Mouse (Mus musculus): ENCODE data around the gene Skiv2l. TPM values are rescaled to one million over a fixed set of nuclear protein-coding genes. Genes with fewer than 3 reads are reported as not detected.

The Skiv2l gene
- 102 to 123 TPM (median 110 TPM) in 4 replicates for total RNA-seq (2023; ENCODE audit: inconsistent age)

DNA sequence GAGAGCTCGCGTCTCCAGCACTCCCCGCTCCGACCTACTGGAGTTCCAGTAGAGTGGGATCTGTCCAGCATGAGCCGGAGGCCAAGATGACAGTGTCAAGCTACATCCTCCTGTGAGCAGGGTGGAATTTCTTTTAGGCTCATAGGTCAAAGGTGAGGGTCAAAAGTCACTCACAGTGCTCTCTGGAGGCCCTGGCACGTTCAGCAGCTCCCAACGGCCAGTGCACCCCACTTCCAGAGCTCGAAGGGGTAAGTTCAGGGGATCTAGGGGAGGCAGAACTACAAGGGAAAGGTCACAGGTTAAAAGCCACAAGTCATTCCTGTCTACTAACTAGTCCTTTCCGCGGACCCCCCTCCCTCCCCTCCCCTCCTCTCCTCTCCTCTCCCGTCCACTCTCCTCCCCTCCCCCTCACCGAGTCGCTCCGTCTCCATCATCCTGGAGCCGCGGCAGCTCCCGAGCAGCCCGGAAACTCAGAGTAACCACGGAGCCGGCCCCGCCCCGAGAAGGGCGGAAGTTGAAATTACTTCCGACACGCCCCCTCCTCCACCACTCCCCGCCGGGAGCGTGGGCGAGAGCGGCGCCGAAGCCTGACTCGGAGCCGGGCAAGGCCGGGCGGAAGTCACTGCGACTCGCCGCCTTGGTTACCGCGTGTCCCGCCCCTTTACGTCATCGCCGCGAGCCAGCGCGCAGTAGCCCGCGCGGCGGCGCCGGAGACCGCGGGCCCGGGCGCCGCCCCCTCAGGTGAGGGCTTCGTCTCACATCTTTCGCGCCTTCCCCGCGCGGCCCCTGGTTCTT, at the start of gene Skiv2l, which contains the start of gene Nelfe:
Skiv2l (minus strand) TSS at position 489 of the 795 bp plus-strand sequence.
Nelfe (plus strand) TSS at position 670 of the 795 bp plus-strand sequence.

DNA sequence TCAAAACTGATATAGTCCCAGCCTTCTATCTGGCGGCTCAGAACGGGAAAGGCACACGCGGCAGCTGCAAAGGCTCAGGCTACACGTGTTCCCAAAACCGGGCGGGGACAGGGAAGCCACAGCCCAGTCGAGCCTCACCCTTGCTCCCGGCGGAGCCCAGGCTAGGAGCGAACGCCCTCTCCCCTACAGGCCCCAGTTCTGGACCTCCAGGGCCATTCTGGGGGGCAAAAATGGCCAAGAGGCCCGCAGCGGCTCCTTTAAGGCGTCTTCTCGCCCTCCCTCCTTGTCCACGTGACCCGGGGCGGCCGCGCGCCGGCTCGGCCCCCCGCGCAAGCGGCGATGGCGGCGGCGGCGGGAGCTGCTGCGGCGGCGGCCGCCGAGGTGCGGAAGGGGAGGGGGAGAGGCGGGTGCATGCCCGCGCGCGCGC, 48.2 kb upstream of the Skiv2l start, which contains the start of the genes C2 and Ehmt2:
C2 (minus strand) TSS at position 106 of the 427 bp plus-strand sequence.
Ehmt2 (plus strand) TSS at position 310 of the 427 bp plus-strand sequence.

DNA sequence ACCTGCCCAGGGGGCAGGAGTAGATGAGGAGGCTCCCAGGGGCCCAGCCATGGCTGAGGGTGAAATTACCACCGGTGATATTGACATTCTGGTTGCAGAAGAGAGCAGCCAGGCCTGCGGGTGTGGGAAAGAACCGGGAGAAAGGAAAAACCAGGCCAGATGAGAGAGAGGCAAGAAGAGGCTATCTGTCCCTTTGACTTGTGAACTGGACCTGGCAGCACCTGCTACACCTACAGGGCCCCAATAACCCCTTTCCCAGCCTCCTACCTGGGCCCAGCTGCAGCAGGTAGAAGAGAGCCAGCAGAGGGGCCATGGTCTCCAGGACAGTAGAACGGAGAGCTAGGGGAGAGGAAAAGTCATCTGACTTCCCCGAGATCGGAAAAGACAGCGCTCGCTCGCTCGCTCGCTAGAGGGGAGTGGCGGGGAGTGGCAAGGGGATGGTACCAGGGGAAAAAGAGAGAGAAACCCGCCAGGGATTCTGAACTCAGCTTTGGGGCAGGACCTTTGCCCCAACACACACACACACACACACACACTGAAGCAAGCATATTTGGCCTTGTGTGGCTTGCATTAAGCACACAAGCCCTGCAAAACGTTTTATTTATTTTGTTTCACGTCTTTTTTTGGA, 31.8 kb upstream of the Skiv2l start, which contains the start of gene Gm20547:
Gm20547 (minus strand) TSS at position 360 of the 628 bp plus-strand sequence.

DNA sequence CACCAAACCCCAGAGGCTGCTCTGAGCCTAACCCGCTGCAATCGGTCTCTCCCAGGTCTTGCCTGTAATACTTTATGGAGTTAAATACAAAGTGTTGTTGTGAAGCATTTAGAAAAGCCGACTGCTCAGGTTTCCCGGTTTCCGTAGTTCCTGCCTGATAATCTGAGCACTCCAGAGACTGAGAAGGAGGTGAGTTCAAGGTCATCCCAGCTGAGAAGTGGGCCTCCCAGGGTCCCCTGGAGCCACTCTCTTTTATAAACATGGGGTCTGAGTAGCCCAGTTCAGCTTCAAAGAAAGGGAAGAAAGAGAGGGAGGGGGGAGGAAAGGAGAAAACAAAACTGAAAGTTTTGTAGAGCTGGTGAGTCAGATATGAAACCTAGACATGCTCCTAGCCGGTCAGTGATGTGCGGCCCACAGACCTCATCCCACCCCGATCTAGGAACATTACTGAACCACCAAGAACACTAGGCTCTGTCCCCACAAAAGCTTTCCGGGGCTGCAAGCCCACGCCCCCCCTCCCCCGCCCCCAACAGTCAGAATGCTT, 29.4 kb upstream of the Skiv2l start, which contains the start of gene Zbtb12:
Zbtb12 (plus strand) TSS at position 148 of the 544 bp plus-strand sequence.

DNA sequence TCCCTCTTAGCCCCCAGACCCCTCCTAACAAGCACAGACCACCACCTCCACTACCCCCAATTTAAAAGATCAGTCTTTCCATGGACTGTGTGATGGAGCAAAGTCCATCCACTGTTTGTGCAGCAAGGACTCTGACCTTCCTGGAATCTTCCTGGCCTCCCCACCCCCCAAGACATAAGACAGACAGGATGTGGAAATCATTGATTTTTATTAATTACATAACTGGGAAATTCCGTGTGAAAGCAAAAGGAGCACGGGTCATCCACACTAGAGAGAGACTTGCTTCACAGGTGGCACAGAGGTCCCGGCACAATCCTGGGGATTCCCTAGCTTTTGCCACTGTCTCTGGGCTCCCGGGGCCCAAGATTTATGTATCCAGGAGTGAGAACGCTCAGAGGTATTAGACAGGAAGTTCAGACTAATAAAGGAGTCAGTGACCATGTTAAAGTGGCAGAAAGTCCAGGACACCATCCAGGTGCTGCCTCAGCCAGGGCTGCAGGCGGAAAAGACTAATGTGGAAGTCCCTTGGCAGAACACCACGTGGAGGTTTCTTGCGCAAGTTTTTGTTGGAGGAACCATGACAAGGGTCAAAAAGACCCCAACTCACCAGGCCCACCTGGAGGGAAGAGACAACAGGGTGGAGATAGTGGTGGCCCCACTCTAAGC, 12.5 kb upstream of the Skiv2l start, which contains the start of gene Cfb:
Cfb (minus strand) TSS at position 103 of the 666 bp plus-strand sequence.

DNA sequence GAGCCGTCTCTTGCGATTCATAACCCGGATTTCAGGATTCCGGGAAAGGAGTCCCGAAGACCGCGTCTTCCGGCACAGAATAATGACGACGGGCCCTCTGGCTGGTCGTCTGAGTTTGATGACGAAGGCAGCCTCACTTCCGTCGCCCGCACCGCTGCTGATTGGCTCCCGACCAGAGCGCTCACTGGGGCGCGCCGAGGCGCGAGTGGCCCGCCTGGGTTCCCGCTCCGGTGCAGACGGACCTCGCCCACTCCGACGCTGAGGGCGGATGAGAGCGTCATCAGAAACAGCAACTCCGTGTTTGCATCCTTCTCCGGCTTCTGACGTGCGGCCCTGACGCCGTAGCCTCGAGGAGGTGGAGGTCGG, 13.2 kb downstream of the Skiv2l start, which contains the start of the genes Stk19 and Dxo:
Stk19 (minus strand) TSS at position 90 of the 366 bp plus-strand sequence.
Dxo (plus strand) TSS at position 164 of the 366 bp plus-strand sequence.

DNA sequence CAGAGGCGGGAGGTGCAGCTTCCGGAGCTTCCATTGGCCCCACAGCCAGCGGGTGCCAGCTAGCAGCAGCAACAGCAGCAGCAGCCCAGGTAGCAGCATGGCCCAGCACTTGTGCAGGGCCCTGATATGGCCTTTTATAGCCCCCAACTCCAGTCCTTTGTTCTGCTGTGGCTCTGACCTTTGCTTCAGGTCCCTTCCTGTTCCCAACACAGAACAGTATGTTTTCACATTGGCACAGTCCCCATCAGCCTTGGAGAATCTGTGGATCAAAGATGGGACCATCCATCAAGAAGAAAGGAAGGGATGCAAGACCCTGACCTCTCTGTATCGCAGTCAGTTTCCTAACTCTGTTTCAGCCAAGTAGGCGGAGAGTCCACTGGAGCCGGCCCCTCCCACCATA, 45.7 kb downstream of the Skiv2l start, which contains the start of gene Cyp21a1:
Cyp21a1 (minus strand) TSS at position 261 of the 400 bp plus-strand sequence.

Other genes with a start within 250 kb of the Skiv2l start
- 30.2 to 36.8 TPM (median 35.2 TPM) in 4 replicates for gene Rnf5, start 246.5 kb downstream of the Skiv2l start, total RNA-seq (2023; ENCODE audit: inconsistent age)
- gene Agpat1, start 245.9 kb downstream of the Skiv2l start, total RNA-seq (2023; ENCODE audit: inconsistent age): 58.3 to 69.5 TPM (median 62.3 TPM) in 4 replicates
- gene Egfl8, start 234.2 kb downstream of the Skiv2l start, total RNA-seq (2023; ENCODE audit: inconsistent age): 0.66 to 0.67 TPM in 2 of 4 replicates, not detected in the others
- 3.3 to 5.0 TPM (median 4.2 TPM) in 4 replicates for gene Ppt2, start 221.7 kb downstream of the Skiv2l start, total RNA-seq (2023; ENCODE audit: inconsistent age)
- gene Prrt1, start 220.7 kb downstream of the Skiv2l start, total RNA-seq (2023; ENCODE audit: inconsistent age): 0.84 TPM in 1 of 4 replicates, not detected in the others
- 2.6 to 5.5 TPM (median 2.9 TPM) in 4 replicates for gene Fkbpl, start 205.4 kb downstream of the Skiv2l start, total RNA-seq (2023; ENCODE audit: inconsistent age)
- gene Atf6b, start 203.1 kb downstream of the Skiv2l start, total RNA-seq (2023; ENCODE audit: inconsistent age): 66.4 to 79.2 TPM (median 74.6 TPM) in 4 replicates
- gene Tnxb, start 179.7 kb downstream of the Skiv2l start, total RNA-seq (2023; ENCODE audit: inconsistent age): 0.09 to 0.22 TPM (median 0.22 TPM) in 3 of 4 replicates, not detected in the other
- 1.8 to 3.2 TPM (median 2.4 TPM) in 4 replicates for gene C4b, start 106.3 kb downstream of the Skiv2l start, total RNA-seq (2023; ENCODE audit: inconsistent age)
- gene Cyp21a1, start 45.6 kb downstream of the Skiv2l start, total RNA-seq (2023; ENCODE audit: inconsistent age): not detected in 4 replicates
- 60.8 to 71.7 TPM (median 69.2 TPM) in 4 replicates for gene Stk19, start 13.3 kb downstream of the Skiv2l start, total RNA-seq (2023; ENCODE audit: inconsistent age)
- gene Dxo, start 13.2 kb downstream of the Skiv2l start, total RNA-seq (2023; ENCODE audit: inconsistent age): 75.3 to 85.7 TPM (median 83.7 TPM) in 4 replicates
- gene Nelfe, start 181 bp upstream of the Skiv2l start, total RNA-seq (2023; ENCODE audit: inconsistent age): 33.5 to 41.3 TPM (median 38.0 TPM) in 4 replicates
- 0.54 TPM in 1 of 4 replicates, not detected in the others for gene Cfb, start 12.3 kb upstream of the Skiv2l start, total RNA-seq (2023; ENCODE audit: inconsistent age)
- 11.1 to 11.4 TPM (median 11.2 TPM) in 4 replicates for gene Zbtb12, start 29.3 kb upstream of the Skiv2l start, total RNA-seq (2023; ENCODE audit: inconsistent age)
- gene Gm20547, start 31.8 kb upstream of the Skiv2l start, total RNA-seq (2023; ENCODE audit: inconsistent age): 0.27 TPM in 1 of 4 replicates, not detected in the others
- 1.8 to 3.4 TPM (median 2.8 TPM) in 4 replicates for gene C2, start 48.1 kb upstream of the Skiv2l start, total RNA-seq (2023; ENCODE audit: inconsistent age)
- gene Ehmt2, start 48.3 kb upstream of the Skiv2l start, total RNA-seq (2023; ENCODE audit: inconsistent age): 152 to 164 TPM (median 157 TPM) in 4 replicates
- gene Slc44a4, start 64.3 kb upstream of the Skiv2l start, total RNA-seq (2023; ENCODE audit: inconsistent age): not detected in 4 replicates
- 94.9 to 102 TPM (median 98.6 TPM) in 4 replicates for gene Neu1, start 81.0 kb upstream of the Skiv2l start, total RNA-seq (2023; ENCODE audit: inconsistent age)
- 17.8 to 62.2 TPM (median 28.7 TPM) in 4 replicates for gene Hspa1b, start 109.0 kb upstream of the Skiv2l start, total RNA-seq (2023; ENCODE audit: inconsistent age)
- not detected in 4 replicates for gene Gm20481, start 119.7 kb upstream of the Skiv2l start, total RNA-seq (2023; ENCODE audit: inconsistent age)
- 10.4 to 29.3 TPM (median 20.1 TPM) in 4 replicates for gene Hspa1a, start 121.9 kb upstream of the Skiv2l start, total RNA-seq (2023; ENCODE audit: inconsistent age)
- 0.21 to 0.38 TPM in 2 of 4 replicates, not detected in the others for gene Hspa1l, start 122.5 kb upstream of the Skiv2l start, total RNA-seq (2023; ENCODE audit: inconsistent age)
- 30.0 to 37.2 TPM (median 32.0 TPM) in 4 replicates for gene Lsm2, start 131.7 kb upstream of the Skiv2l start, total RNA-seq (2023; ENCODE audit: inconsistent age)
- 269 to 300 TPM (median 290 TPM) in 4 replicates for gene Vars, start 150.8 kb upstream of the Skiv2l start, total RNA-seq (2023; ENCODE audit: inconsistent age)
- gene Vwa7, start 166.4 kb upstream of the Skiv2l start, total RNA-seq (2023; ENCODE audit: inconsistent age): 0.16 to 0.54 TPM (median 0.25 TPM) in 4 replicates
- 3.4 to 6.4 TPM (median 4.6 TPM) in 4 replicates for gene Sapcd1, start 177.8 kb upstream of the Skiv2l start, total RNA-seq (2023; ENCODE audit: inconsistent age)
- 6.1 to 10.5 TPM (median 9.2 TPM) in 4 replicates for gene Msh5, start 196.5 kb upstream of the Skiv2l start, total RNA-seq (2023; ENCODE audit: inconsistent age)
- gene Clic1, start 199.8 kb upstream of the Skiv2l start, total RNA-seq (2023; ENCODE audit: inconsistent age): 196 to 218 TPM (median 210 TPM) in 4 replicates
- gene Ddah2, start 208.8 kb upstream of the Skiv2l start, total RNA-seq (2023; ENCODE audit: inconsistent age): 2.6 to 4.8 TPM (median 4.2 TPM) in 4 replicates
- gene Ly6g6c, start 215.2 kb upstream of the Skiv2l start, total RNA-seq (2023; ENCODE audit: inconsistent age): not detected in 4 replicates
- gene Mpig6b, start 216.0 kb upstream of the Skiv2l start, total RNA-seq (2023; ENCODE audit: inconsistent age): 0.45 TPM in 1 of 4 replicates, not detected in the others
- not detected in 4 replicates for gene Ly6g6e, start 226.7 kb upstream of the Skiv2l start, total RNA-seq (2023; ENCODE audit: inconsistent age)
- gene Ly6g6d, start 227.9 kb upstream of the Skiv2l start, total RNA-seq (2023; ENCODE audit: inconsistent age): not detected in 4 replicates
- not detected in 4 replicates for gene Ly6g6f, start 235.4 kb upstream of the Skiv2l start, total RNA-seq (2023; ENCODE audit: inconsistent age)
- 76.3 to 80.8 TPM (median 77.2 TPM) in 4 replicates for gene Abhd16a, start 239.1 kb upstream of the Skiv2l start, total RNA-seq (2023; ENCODE audit: inconsistent age)

Measured in B cell, adult (primary cell).